ENCODE assay signal across 13 mouse cellular contexts in the genomic region with DNA sequence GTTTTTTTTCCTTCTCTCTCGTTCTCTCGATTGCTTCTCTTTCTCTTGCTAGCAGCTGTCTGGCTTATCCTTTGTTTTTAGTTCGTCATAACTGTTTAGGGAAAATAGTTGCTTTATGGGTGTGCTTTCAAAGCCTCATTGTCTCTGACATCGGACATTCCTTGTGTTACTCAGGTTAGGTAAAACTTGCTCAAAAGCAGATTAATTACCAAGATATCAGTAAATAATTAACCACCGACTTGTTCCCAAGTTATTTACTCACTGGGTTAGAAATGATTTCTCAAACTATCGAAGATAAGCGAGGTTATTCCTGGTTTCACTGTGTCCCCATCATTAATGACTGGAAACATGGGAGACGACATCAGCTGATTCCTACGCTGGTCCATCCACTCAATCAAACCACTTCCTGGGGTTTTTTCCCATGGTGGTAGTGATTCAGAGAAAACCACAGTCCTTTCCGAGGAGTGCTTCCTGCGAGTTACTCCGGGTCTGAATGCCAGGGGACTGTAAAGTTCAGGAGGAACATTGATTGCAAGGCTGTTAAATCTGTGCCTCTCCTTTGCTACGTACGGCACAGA.
"Had no signal": no experiment of that assay in that cellular context is flagged by ENCODE, and none has a peak within 500 bp of the region (broad histone marks: within the 10 kb centered on the region; RNA-seq: fewer than 3 reads in every experiment).

No protein-coding gene starts in this region.

- H3K27ac ChIP-seq: limb, embryonic 12.5 days; liver, embryonic 14.5 days; midbrain, embryonic 10.5 days; neural tube, embryonic 12.5 days had no signal

- H3K4me2 ChIP-seq: limb, embryonic 12.5 days; neural tube, embryonic 12.5 days had no signal

- H3K9ac ChIP-seq: limb, embryonic 12.5 days; liver, embryonic 14.5 days; neural tube, embryonic 12.5 days had no signal

- H3K36me3 ChIP-seq: limb, embryonic 12.5 days; midbrain, embryonic 10.5 days; neural tube, embryonic 12.5 days had no signal

- H3K4me1 ChIP-seq: limb, embryonic 12.5 days; neural tube, embryonic 12.5 days had no signal

- ATAC-seq: lung, postnatal 0 days had no signal

- H3K27me3 ChIP-seq: neural tube, embryonic 12.5 days had no signal

- DNase-seq: kidney, postnatal 10 days; liver; lung, adult 2 months; lung, postnatal 4 days; midbrain, embryonic 14.5 days; spleen, adult 18-20 months; thymus, adult 18-20 months; thymus, postnatal 25 days had no signal

- H3K9me3 ChIP-seq: limb, embryonic 12.5 days; midbrain, embryonic 10.5 days; neural tube, embryonic 12.5 days had no signal

- H3K4me3 ChIP-seq: limb, embryonic 12.5 days; midbrain, embryonic 10.5 days; neural tube, embryonic 12.5 days had no signal
